Mouse (Mus musculus) right cerebral cortex, postnatal 10 days (tissue): ENCODE measurements around the gene Zc3h4.

ENCODE experiments used
- DNase-seq, 2 experiments: peaks; one replicate each; pipeline ENCODE4 v3.0.0; 2021; ENCODE audit warnings: low spot score in 2 of 2

Gene Zc3h4

DNA sequence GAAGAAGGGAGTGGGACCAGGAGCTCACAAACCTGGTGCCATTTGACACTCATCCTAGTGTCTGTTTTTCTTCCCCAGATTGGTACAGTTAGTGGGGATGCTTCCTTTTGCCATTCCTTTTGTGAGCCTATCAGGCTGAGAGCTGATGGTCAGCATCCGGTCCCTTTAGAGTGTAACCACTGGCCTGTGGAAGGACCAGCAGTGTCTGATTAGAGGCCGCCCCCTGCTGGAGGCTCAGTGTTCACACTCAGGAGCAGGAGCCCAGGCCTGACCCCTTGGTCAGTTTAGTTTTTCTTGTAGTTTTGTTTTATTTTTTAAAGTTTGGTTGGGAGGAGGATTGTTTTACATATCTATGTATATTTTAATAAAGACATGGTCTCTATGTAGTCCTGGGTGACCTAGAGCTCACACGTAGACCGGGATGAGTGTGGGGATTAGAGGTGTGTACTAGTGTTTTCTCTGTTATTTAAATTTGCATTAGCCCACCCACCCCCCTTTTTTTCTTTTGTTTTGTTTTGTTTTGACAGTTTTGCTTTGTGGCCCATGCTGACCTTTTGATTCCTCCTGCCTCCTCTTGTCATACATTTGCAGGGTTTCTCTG is 25.5 kb downstream of the Zc3h4 start:
- DNase-seq = peak; percentile 62 to 80

DNA sequence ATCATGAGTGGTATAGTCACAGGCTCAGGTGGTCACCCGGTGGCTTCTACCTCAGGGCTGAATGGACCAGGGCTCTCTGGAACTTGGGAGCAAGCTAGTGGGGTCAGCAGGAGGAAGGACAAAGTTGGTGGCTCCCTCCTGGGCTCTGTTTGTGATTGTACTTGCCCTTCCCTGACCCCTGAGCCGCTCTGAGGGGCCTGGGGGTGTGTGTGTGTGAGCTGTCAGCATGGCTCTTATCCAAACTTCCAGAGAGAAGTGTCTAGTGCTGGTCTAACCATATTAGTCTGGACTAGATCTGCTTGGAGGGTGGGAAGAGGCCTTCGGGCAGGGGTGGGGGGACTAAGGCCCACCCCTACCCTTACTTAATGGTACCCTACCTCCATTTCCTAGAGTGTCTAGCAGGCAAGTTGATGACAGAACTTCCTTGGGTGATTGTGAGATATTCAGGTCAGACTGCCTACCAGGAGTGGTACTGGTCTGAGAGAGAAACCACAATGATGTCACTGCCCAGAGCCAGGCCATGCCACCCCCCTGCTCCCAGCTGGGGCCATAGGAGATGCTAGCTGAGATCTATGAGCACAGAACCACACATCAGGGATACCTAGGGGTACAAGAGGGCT is 32.8 kb downstream of the Zc3h4 start:
- DNase-seq = no peak

DNA sequence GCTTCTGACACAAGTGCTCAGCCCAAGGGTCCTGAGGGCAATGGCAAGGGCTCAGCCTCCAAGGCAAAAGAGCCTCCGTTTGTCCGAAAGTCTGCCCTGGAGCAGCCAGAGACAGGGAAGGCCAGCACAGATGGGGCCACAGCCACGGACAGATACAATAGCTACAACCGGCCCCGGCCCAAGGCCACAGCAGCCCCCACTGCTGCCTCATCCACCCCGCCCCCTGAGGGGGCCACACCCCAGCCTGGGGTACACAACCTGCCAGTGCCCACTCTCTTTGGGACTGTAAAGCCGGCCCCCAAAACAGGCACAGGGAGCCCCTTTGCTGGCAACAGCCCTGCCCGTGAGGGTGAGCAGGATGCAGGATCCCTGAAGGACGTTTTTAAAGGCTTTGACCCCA is 34.4 kb downstream of the Zc3h4 start:
- DNase-seq = no peak

DNA sequence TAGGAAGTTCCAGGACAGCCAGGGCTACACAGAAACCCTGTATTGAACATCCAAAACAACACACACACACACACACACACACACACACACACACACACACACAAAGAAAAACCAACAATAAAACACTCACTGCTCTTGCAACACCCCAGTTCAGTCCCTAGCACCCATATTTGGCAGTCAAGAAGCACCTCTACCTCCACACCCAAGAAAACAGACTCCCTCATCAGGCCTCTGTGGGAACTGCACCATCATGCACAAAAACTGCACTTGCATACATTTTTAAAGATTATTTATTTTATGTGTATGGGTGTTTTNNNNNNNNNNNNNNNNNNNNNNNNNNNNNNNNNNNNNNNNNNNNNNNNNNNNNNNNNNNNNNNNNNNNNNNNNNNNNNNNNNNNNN is 40.5 kb downstream of the Zc3h4 start:
- no peak for DNase-seq

DNA sequence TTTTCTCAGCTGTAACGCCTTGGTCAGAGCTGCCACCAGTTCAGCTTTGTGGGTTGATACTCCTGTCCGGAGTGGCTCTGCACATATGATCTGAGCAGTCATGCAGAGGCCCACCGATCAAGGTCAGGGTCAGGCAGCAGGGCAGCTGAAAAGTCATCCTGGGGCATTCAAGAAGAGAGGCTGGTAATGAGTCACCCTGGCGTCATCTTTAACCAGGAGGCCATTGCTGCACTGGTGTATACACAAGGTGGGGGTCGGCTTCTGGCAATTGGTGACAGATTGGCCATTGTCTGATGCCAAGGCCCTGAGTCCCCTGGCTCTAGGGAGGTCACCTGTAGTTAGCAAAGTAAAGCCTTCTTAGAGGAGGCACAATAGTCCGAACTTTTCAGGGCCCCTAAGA is 50.9 kb downstream of the Zc3h4 start:
- DNase-seq = peak in 1 of 2 experiments; percentile 27

DNA sequence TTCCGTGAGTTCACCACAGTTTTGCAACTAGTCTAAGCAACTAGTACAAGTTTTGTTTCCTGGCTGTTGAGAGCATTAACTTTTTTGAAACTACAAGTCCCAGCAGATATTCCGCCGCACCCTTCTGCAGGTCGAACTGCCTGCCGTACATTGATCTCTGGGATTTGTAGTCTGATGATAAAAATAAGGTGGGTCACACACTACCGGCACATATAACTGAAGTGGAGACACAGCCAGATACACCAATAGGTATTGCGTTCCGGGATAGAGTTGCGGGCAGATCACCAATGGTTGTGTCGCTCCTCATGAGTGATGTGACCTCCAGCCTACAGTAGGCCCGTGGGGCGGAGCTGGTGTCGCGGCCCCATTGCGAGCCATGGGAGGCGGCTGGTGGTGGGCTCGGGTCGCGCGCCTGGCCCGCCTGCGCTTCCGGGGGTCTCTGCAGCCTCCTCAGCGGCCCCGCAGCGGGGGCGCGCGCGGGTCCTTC is 51.9 kb downstream of the Zc3h4 start, which contains the start of gene Tmem160:
Gene Tmem160, plus strand, starts transcription at position 193 of the 487 bp plus-strand sequence.
- DNase-seq = peak; percentile 95 to 98

DNA sequence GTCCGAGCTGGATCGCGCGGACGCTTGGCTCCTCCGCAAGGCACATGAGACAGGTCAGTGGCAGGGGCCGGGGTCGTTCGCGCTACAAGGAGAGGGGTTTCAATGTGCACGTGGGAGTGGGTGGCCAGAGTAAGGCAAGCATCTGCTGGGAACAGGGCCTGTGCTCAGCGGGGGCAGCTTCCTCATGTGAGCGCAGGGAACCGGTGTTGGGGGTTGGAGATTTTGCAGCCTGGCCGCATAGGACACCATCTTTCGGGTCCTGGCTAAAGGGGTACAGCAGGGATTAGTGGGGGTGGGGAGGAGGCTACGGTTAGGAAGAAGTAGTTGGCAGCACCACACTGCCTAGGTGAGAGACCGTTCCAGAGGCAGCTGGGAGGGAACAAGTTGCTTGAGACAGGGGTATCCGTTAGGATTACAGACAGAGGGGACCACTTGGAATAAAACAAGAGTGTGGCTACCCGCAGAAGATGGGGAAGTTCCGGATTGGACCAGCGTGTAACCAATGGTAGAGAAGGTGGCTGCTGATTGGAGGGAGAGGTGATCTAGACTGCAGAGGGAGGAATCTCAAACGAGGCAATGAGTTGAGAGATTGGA is 52.5 kb downstream of the Zc3h4 start:
- peak; percentile 79 to 88 for DNase-seq

DNA sequence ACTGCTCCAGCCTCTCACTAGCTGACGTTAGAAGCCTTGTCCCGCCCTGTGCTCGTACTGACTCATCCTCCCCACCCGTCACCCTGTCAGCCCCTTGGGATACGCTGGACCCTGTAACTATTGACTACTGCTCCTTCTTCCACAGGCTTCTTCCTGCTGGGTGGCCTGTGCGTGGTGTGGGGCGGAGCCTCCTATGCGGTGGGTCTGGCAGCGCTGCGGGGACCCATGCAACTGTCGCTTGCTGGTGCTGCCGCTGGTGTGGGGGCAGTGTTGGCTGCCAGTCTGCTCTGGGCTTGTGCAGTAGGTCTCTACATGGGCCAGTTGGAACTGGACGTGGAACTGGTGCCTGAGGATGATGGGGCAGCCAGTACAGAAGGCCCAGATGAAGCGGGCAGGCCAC is 54.3 kb downstream of the Zc3h4 start:
- no peak for DNase-seq

DNA sequence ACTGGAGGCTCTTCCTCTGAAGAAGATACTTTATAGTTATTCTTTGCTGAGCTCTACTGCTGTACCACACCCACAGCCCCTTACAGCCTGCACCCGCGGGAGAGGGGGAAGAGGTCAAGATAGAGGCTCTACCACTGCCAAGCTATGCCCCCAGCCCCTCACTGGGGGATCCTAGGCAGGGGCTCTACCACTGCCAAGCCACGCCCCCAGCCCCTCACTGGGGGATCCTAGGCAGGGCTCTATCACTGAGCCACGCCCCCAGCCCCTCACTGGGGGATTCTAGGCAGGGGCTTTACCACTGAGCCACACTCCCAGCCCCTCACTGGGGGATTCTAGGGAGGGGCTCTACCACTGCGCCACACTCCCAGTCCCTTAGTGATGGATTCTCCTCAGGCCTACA is 55.6 kb downstream of the Zc3h4 start:
- DNase-seq = no peak

DNA sequence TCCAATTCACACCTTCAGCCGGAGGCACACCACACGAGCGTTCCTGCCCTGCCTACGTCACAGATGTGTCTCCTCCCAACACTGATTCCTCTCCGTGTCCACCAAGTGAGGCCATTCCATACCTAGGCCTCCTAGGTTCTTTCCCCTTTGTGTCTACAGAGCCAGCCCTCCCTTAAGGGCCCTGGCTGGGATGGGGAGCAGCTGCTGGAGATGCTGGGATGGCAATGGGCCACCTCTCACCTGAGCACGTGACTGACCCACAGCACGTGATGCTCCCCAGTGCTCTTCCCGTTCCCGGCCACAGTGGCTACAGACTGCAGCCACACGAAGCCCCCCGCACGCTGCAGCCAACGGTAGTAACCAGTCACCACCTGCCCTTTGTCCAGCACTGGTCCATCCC is 59.9 kb downstream of the Zc3h4 start:
- DNase-seq = no peak

DNA sequence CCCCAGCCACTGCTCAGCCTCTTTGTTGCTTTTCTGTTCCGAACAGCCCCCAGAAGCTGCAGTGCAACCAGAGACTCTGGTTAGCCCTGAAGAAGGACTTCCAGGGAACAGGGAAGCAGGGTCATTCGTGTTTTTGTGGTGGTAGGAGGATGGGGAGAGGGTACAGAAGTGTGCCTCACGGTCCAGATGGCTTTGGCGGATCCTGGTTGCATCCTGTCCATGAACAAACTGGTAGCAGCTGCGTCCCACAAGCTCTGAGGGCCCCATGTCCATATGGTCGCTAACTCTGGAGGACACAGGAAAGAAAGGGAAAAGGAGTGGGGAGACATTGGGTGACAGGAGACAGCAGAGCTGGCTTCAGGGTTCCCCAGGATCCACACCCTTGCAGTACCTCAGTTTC is 60.4 kb downstream of the Zc3h4 start:
- DNase-seq = no peak

DNA sequence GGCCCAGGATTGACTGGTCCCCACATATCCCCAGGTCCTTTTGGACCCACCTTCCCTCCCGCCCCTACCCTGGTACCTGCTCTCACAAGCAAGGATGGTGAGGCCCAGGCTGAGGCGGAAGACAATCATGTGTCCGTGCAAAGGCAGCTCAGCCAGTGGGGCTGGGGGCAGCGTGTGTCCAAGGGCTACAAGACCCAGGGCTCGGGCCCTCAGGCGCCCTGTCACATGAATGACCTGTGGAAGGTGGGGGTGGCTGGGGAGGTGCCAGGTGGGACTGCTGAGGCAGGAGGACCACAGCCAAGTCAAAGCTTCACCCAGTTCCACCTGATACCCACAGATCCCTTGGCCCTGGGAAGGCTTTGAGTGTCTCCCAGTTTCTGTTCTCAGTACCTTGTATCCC is 61.0 kb downstream of the Zc3h4 start:
- no peak for DNase-seq

DNA sequence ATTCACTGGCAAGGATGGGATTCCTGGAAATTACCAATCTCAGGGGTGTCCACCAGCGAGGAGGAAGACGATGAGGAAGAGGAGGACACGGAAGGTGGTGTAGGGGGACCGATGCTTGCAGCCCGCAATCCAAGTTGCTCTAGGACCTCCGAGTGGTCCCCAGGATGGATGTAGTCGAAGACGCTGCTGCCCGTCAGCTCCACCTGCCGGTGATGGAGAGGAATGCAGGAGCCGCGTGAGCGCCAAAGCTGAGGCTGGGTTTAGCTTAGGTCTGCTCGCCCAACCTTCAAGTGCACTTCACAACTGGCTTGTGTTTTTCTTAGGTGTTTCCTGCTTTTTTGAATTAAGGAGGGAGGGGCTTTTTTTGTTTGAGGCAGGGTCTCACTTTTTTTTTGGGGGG is 62.5 kb downstream of the Zc3h4 start:
- peak; percentile 80 to 88 for DNase-seq

DNA sequence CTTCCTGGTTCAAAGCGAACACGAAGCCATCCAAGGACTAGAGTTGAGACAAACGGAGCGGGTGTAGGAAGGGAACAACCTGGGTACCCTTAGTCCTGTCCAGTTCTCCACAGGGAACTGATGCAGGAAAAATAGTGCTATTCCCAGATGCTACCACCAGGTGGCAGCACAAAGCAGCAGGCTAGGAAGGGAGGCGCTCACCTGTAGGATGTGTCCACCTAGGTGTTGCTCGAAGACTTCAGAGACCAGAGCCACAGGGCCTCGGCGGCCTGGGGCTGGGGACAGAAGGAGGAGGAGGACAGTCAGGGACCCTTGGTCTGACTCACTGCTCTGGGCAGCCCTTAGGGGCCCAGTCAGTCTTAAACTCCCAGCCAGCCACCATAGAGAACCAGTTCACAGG is 64.5 kb downstream of the Zc3h4 start:
- peak in 1 of 2 experiments; percentile 74 for DNase-seq

DNA sequence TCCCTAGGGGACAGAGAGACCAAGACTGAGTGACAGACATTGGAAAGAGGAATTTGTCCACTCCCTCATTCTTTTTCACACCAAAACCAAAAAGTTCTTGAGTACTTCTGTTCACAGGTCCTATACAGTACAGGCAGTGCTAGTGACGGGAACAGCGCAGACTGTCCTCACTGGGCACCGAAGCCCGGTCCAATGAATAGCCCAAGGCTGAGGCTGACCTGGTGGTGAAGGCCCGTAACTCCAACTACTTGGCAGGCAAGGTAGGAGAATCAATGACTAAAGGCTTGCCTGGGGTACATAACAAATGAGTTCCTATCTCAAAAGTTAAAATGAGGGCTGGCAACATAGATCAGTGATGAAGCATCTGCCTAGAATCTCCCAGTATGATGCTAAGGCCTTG is 64.9 kb downstream of the Zc3h4 start:
- no peak for DNase-seq

DNA sequence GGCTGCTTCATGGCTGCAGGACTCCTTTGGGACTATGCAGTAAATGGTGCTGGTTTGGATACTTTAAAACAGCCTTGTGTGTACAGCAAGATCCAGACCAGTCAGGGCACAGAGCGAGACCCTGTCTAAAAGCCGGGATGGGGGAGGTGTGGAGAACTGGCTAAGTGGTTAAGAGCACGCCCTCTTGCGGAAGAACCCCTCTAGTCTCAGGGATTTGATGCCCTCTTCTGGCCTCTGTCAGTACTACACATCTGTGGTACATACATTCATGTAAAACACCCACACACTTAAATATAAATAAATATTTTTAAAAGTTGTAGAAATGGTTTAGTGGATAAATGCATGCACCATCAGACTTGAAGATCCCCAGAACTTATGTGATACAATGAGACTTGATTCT is 65.9 kb downstream of the Zc3h4 start:
- DNase-seq = no peak

DNA sequence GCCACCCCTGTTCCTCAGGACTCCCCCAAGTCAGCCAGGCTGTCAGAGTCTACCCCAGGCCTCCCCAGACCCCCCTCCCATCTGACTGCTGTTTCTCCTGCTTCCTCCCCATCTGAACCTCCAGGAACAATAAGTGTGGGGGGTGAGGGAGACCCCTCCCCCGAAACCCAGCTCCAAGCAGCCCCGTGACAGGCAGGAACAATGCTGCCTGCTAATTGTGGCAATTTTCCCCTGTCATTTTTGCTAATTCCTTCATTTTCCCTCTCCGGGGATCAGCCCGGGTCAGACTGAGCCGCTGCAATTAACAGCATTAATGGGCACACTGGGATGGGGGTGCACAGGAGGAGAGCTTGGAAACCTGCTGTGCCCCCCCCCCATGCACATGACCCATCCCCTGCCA is 67.4 kb downstream of the Zc3h4 start:
- DNase-seq = no peak

DNA sequence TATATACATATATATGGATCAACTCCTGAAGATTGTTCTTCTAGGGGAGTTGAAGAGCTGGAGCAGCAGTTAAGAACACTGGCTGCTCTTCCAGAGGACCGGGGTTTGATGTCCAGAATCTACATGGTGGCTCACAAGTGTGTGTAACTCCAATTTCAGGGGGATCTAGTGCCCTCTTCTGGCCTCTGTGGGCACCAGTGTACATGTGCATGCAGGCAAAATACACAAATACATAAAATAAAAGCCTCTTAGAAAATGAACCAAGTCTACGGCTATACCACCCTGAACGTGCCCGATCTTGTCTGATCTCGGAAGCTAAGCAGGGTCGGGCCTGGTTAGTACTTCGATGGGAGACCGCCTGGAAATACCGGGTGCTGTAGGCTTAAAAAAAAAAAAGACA is 70.8 kb downstream of the Zc3h4 start:
- DNase-seq = no peak

DNA sequence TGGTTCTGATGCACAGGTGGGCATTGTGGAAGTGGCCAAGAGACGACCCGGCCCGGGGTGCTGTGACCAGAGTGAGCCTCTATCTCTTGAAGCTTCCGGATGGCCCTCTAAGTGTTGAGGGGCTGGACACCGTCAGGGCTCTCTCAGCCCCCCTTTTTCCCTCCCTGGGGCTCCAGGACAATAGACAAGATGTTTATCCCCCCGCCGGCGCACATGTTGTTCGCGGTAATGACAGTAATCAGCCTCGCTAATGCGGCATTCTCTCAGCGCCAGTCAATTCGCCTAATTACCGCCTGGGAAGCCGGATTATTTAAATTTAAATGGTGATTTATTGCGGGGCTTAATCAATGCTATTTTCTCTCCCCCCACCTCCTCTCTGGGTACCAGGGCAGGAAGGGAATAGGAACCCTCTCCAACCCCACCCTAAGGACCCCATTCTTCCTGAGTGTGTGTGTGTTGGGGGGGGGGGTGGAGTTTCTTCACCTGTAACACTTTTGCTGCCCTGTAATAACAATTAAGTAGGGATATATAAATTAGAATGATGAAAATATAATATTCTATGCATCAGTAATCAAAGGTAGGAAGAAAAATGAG is 71.5 kb downstream of the Zc3h4 start:
- DNase-seq = no peak

DNA sequence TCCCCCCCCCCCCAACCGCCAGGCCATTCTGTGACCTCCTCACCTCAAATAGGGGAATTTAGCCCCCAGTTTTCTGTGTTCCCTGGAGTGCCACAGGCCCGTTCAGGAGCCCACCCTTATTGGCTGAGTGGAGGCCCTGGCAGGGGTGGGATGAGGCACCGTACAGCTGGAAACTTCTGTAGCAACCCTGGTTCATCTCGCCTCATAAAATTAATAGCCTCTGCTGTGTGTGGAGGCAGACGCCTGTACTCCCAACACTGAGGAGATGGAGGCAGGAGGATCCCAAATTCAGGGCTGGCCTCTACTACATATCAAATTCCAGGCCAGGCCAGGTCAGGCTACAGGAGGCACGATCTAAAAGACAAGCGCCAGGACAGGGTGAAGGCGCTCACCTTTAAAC is 73.1 kb downstream of the Zc3h4 start:
- DNase-seq = no peak

DNA sequence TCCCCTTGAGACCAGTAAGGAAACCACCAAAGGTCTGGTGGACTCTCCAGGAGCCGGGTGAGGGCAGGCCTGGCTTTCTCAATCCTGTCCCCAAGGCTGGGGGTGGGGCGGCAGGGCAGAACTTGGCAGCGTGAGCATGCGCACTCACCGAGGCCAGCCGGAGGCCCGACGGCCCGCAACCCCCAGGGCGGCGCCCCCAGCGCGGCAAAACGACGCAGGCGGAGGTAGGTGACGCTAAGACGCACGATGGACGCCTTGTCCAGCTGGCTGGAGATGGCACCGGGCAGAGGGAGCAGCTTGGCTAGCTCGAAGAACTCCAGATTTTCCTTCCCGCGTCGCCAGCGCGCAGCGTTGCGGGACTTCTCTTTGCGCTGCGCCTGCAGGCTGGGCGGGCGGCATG is 73.7 kb downstream of the Zc3h4 start:
- DNase-seq = no peak

DNA sequence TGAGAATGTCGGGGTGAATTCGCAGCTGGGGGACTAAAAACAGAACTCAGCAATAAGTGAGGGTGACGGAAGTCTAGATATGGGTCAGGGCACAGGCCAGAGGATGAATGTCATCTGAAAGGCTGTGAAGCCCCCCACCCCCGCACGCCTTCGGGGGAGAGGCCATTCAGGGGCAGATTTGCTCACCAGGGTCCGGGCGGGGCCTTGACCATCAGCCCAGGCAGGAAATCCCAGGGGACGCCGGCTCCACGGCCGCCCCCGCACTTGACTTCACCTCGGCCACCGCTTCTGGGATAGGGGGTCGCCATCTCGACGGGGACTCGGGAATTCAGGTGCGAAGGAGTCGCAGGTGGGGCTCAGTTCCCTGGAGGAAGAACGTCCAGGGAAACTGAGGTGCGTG is 74.6 kb downstream of the Zc3h4 start:
- DNase-seq = no peak
